Mouse (Mus musculus): ENCODE results near the gene Dlx3. TPM values are rescaled to one million over a fixed set of nuclear protein-coding genes. Genes with fewer than 3 reads are reported as not detected.

Dlx3 gene
- polyA plus RNA-seq, 1 experiment = 31.8 TPM

GRCm38 (mm10) chr11:95101071-95101788 is 18.7 kb upstream of the Dlx3 start:
- TF ChIP-seq CTCF (IDR thresholded peaks at IDR 0.05; ENCODE audit: control insufficient read depth, insufficient read depth, insufficient read length) = no peak
- TF ChIP-seq CEBPB (IDR thresholded peaks at IDR 0.05; ENCODE audit: low read depth) = no peak
- TF ChIP-seq USF1 (IDR thresholded peaks at IDR 0.05; ENCODE audit: low read depth) = no peak
- no peak for TF ChIP-seq FOSL1 (IDR thresholded peaks at IDR 0.05; ENCODE audit: insufficient read depth, low read length, poor library complexity, severe bottlenecking)
- TF ChIP-seq MYOG (IDR thresholded peaks at IDR 0.05; ENCODE audit: control insufficient read depth, extremely low read depth, insufficient read length) = no peak
- no peaks in the 10 kb centered on the region for H3K36me3 ChIP-seq (ENCODE audit: control insufficient read depth, insufficient read depth)
- no peaks in the 10 kb centered on the region for H3K79me2 ChIP-seq (ENCODE audit: control insufficient read depth, insufficient read depth)
- H3K4me3 ChIP-seq (ENCODE audit: insufficient read depth, poor library complexity, severe bottlenecking) = no peak overlapping the region
- no peaks in the 10 kb centered on the region for H3K27me3 ChIP-seq (ENCODE audit: control insufficient read depth, insufficient read depth, insufficient read length)
- H3K79me3 ChIP-seq (ENCODE audit: low read depth) = no peaks in the 10 kb centered on the region
- no peak overlapping the region for H3ac ChIP-seq (ENCODE audit: control insufficient read depth, insufficient read length, low read depth)

GRCm38 (mm10) chr11:95102161-95102904 is 17.6 kb upstream of the Dlx3 start:
- Histone ChIP-seq H3K36me3 (ENCODE audit: control insufficient read depth, insufficient read depth) (no peaks in the 10 kb centered on the region), H3ac (ENCODE audit: control insufficient read depth, insufficient read length, low read depth) (no peak overlapping the region), H3K27me3 (ENCODE audit: control insufficient read depth, insufficient read depth, insufficient read length) (no peaks in the 10 kb centered on the region), H3K4me3 (ENCODE audit: insufficient read depth, poor library complexity, severe bottlenecking) (no peak overlapping the region), H3K79me3 (ENCODE audit: low read depth) (no peaks in the 10 kb centered on the region), H3K79me2 (ENCODE audit: control insufficient read depth, insufficient read depth) (no peaks in the 10 kb centered on the region)
- TF ChIP-seq MYOD1 (IDR thresholded peaks at IDR 0.05; ENCODE audit: control insufficient read depth, insufficient read length, low read depth) = no peak
- no peak for TF ChIP-seq MAX (IDR thresholded peaks at IDR 0.05)
- no peak for TF ChIP-seq USF1 (IDR thresholded peaks at IDR 0.05; ENCODE audit: low read depth)
- TF ChIP-seq CEBPB (IDR thresholded peaks at IDR 0.05; ENCODE audit: low read depth) = no peak
- no peak for TF ChIP-seq MYOG (IDR thresholded peaks at IDR 0.05; ENCODE audit: control insufficient read depth, extremely low read depth, insufficient read length)
- no peak for TF ChIP-seq FOSL1 (IDR thresholded peaks at IDR 0.05; ENCODE audit: insufficient read depth, low read length, poor library complexity, severe bottlenecking)
- no peak for TF ChIP-seq CTCF (IDR thresholded peaks at IDR 0.05; ENCODE audit: control insufficient read depth, insufficient read depth, insufficient read length)

GRCm38 (mm10) chr11:95104266-95104665 is 15.7 kb upstream of the Dlx3 start:
- no peaks in the 10 kb centered on the region for H3K27me3 ChIP-seq (ENCODE audit: control insufficient read depth, insufficient read depth, insufficient read length)
- H3K36me3 ChIP-seq (ENCODE audit: control insufficient read depth, insufficient read depth) = no peaks in the 10 kb centered on the region
- H3K79me3 ChIP-seq (ENCODE audit: low read depth) = no peaks in the 10 kb centered on the region
- H3K79me2 ChIP-seq (ENCODE audit: control insufficient read depth, insufficient read depth) = no peaks in the 10 kb centered on the region
- no peak overlapping the region for H3K4me3 ChIP-seq (ENCODE audit: insufficient read depth, poor library complexity, severe bottlenecking)
- no peak overlapping the region for H3ac ChIP-seq (ENCODE audit: control insufficient read depth, insufficient read length, low read depth)
- no peak for TF ChIP-seq MYOD1 (IDR thresholded peaks at IDR 0.05; ENCODE audit: control insufficient read depth, insufficient read length, low read depth)

GRCm38 (mm10) chr11:95105274-95105874 is 14.5 kb upstream of the Dlx3 start:
- Histone ChIP-seq H3K27me3 (ENCODE audit: control insufficient read depth, insufficient read depth, insufficient read length) (no peaks in the 10 kb centered on the region), H3K79me3 (ENCODE audit: low read depth) (no peaks in the 10 kb centered on the region), H3K79me2 (ENCODE audit: control insufficient read depth, insufficient read depth) (no peaks in the 10 kb centered on the region), H3K4me3 (ENCODE audit: insufficient read depth, poor library complexity, severe bottlenecking) (no peak overlapping the region), H3K36me3 (ENCODE audit: control insufficient read depth, insufficient read depth) (no peaks in the 10 kb centered on the region), H3ac (ENCODE audit: control insufficient read depth, insufficient read length, low read depth) (peak overlapping the region; percentile 44)
- TF ChIP-seq MYOD1 (IDR thresholded peaks at IDR 0.05; ENCODE audit: control insufficient read depth, insufficient read length, low read depth) = peak; percentile 27
- no peak for TF ChIP-seq MYOG (IDR thresholded peaks at IDR 0.05; ENCODE audit: control insufficient read depth, extremely low read depth, insufficient read length)

- H3ac ChIP-seq (ENCODE audit: control insufficient read depth, insufficient read length, low read depth) = no peak overlapping the region
- TF ChIP-seq FOSL1 (IDR thresholded peaks at IDR 0.05; ENCODE audit: insufficient read depth, low read length, poor library complexity, severe bottlenecking) (no peak), MAX (IDR thresholded peaks at IDR 0.05) (peak; percentile 13), CTCF (IDR thresholded peaks at IDR 0.05; ENCODE audit: control insufficient read depth, insufficient read depth, insufficient read length) (peak; percentile 57)
- H3K79me2 ChIP-seq (ENCODE audit: control insufficient read depth, insufficient read depth) = no peaks in the 10 kb centered on the region
- H3K36me3 ChIP-seq (ENCODE audit: control insufficient read depth, insufficient read depth) = no peaks in the 10 kb centered on the region
- H3K79me3 ChIP-seq (ENCODE audit: low read depth) = no peaks in the 10 kb centered on the region
- H3K27me3 ChIP-seq (ENCODE audit: control insufficient read depth, insufficient read depth, insufficient read length) = no peaks in the 10 kb centered on the region
- H3K4me3 ChIP-seq (ENCODE audit: insufficient read depth, poor library complexity, severe bottlenecking) = no peak overlapping the region
Measured at GRCm38 (mm10) chr11:95106440-95107236, 13.3 kb upstream of the Dlx3 start.

Measured in C2C12 (cell line).